Mouse (Mus musculus) myocyte (in vitro differentiated cells): ENCODE measurements at regions not wholly inside any gene's neighbourhood (a gene's known extent, or its start where the extent isn't known, plus 50 kb on each side); places are given as distances from the start of the nearest gene placed in this dataset.

Experiments used
- MYOD1 ChIP-seq, 3 experiments: IDR thresholded peaks; one replicate each; pipeline ENCODE4 v1.6.1; 2011; ENCODE audit warnings: control low read depth in 2 of 3, low read depth in 2 of 3, mild to moderate bottlenecking in 2 of 3, moderate library complexity in 1 of 3; ENCODE audit not compliant: insufficient read length in 2 of 3, control insufficient read depth in 1 of 3
- POLR2A ChIP-seq: IDR thresholded peaks from one replicate; pipeline ENCODE4 v1.6.1; 2011; ENCODE audit warnings: low read depth, mild to moderate bottlenecking, control low read depth, moderate library complexity; ENCODE audit not compliant: insufficient read length

GRCm38 (mm10) chr2:131740456-131740855 lies 119.1 kb downstream of the Erv3 start:
- TF ChIP-seq MYOD1 (IDR thresholded peaks at IDR 0.05; ENCODE audit: control insufficient read depth in 1 of 3, insufficient read length in 2 of 3, low read depth in 2 of 3) (peak in 2 of 3 experiments; percentile 11 to 30), POLR2A (no peak)
